Mouse (Mus musculus) mesoderm, embryonic 11.5 days (tissue): Measurements from ENCODE around the gene Trio.
A peak's percentile ranks its signal among the peaks of the same experiment; 100 is the strongest.

Source experiments
- DNase-seq: peaks from one replicate; pipeline ENCODE4 v3.0.0-alpha.2; 2012; ENCODE audit warnings: low read depth, low spot score

The Trio gene

DNA sequence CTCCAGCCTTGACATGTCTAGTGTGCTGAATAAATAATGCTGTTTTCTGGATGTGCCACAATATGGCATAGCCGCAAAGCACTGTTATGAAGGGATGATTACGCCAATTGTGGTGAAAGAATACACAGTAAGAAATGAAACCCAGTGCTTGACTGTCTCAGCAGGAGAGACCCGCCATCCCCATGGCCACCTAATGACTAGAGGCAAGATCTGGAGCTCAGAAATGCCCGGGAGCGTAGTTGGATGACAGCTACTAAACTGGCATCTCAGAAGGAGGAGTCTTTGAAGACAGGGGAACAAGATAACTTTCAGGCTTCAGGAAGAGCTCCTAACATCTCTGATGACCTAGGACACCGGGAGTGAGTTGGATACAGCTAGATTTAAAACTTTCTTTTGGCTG, 12.0 kb upstream of the Trio start:
- no peak for DNase-seq

DNA sequence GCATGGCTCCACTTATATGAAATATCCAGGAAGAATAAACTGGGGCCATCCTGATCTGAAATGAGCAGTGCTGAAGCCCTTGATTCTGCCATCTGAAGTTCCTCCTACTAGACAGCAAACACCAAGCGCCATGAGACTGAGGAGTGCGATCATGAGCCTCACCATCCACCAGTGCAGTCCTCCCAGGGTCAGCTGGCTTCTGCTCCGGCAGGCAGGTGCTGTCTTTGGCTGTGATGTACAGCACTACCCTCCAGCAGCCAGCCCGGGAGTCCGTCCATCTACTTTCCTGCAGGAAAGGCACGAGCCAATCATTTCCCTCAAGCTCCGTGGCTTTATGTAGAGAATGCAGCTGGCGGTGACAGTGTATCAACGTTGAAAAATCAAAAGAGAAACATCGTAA, 10.0 kb upstream of the Trio start:
- no peak for DNase-seq

DNA sequence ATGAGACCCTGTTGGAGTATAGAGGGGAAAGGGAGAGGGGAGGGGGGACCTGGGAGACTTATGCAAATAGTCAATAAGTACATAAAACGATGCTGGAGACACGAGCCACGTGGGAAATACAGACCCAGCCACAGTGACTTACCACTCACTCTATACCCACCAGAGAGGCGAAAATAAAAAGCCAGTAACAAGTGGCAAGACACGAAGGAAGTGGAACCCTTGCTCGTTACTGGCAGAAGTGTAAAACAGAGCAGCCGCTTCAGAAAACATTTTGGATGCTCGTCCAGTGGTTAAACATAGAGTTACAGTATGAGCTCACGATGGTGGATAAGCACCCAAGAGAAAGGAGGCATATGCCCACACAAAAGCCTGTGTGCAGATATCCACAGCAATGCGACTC, 9.0 kb upstream of the Trio start:
- DNase-seq: no peak

DNA sequence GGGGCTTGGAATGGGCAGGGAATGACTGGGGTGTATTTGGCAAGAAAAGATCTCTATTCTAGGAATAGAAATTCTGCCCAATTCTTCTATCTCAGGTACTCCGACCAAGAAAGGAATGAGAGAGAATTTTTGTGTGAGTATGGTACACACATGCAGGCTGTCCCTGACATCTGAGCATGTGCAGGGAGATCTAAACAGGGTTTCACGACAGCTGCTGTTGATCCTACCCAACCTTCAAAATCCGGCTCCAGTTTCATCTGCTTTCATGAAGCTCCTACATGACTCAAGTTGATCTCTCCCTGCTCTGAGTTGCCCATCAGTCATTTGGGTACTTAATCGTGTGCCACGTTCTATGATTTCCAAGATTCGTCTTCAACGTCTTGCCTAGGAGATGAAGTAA, 3.7 kb upstream of the Trio start:
- DNase-seq: no peak

DNA sequence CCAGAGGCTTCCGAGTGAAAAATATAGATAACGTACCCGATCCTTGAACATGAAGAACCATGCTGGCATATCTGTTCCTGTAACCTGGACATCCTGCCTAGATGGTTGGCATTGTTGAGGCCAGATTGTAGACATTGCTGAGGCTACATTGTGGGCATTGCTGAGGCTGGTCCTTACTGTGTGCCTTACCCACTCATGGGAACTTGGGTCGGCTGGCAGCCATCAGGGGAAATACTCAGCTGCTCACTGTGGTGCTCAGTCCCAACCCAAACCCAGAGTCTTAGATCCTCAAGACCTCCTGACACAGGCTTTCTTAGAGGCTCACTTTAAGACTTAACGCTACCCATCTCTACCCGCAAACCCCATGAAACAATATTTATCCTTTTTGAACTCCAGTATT, 2.9 kb upstream of the Trio start:
- no peak for DNase-seq

DNA sequence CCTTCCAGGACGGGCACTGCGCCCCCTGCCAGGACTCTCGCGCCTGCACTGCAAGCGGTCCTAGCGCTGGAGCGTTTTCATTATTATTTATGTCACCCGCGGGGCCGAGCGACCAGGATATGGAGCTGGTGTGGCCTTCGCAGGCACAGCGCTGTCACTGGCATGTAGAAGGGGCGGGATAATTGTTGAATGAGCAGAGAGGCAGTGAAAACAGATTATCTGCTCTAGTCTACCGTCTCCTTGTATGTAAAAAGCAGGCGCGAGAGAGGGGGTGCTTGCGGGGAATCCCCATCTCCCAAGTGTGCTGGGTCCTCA, 476 bp upstream of the Trio start:
- no peak for DNase-seq

DNA sequence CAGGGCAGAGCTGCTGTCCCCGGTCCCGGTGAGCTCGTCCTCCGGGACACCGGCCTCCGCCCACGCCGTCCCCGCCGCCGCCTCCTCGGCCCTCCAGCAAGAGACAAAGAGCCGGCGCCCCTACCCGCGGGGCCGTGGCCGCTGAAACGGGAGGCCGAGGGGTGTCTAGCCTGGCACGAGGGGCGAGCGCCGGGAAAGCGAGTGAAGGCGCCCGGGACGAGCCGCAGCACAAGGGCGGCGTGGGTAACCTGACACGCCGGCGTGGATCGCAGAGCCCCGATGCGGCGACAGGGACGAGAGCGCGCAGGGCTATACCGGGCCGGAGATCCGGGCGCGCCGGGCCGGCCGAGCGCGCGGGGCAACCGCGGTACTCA, 696 bp downstream of the Trio start:
- peak; percentile 52 for DNase-seq

DNA sequence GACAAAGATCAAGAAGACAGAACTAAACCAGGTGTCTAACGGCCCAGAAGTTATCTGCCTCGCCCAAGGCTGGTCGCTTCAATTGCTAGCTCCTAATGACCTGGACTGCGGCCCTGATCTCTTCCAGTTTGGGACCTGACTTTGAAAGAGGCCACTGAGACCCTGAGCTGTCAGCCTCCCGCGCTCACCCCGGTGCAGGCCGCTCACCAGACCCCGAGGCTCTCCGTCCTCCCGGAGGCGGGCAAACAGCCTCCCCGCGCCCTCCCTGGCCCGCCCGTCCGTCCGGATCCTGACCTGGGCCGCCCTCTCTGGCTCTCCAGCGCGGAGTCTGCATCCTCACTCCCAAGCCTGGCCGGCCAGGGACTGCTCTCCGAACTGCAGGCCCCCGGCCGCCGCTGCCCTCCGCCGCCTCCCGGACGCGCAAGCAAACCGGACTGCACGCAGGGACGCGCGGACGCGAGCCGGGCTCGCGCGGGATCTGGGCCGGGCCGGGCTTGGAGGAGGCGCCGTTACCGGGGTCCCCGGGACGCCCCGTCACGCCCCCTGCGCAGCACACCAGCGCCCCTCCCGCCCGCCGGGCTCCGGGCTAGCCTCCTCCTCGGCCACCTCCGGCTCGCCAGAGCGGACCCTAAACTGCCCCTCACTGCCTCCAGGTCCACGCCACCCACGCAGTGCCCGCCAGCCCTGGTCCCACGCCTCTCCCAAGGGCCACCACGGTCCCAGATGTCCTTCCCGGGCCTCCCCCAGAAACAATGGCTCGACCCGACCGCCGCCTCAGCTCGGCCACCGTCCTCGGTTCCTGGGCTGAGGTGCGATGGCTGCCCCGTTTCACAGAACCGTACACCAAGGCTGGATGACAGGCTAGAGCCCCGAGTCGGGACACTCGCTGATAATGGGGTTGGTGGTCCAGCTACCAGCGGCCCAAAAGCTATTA, 1.4 kb downstream of the Trio start:
- peak; percentile 73 for DNase-seq

DNA sequence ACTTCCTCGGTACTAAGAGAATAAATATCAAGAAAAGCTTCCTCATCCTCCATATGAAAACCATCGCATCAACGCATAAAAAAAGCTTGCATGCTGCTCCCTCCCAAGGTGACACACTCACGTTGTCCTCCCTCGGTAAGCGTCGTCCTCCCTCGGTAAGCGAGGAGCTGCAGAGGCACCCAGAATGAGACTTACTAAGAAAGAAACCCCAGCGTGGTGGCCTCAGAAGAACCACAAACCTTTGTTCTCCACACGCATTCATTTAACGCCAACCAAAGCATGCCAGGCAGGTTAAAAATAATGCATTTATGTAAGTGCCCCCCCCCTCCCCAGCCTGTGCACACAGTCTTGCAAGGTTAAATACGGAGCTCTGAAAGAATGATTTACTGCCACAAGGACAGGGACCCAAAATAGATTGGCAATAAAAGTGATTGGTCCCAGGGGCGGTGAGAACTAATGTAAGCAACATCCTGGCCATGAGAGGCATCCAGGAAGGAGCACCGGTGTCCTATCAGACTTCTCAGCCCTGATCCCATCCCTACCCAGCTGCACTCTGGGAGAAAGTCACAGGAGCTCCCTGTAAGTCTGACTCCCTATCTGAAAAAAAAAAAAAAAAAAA, 3.9 kb downstream of the Trio start:
- DNase-seq: peak; percentile 69

DNA sequence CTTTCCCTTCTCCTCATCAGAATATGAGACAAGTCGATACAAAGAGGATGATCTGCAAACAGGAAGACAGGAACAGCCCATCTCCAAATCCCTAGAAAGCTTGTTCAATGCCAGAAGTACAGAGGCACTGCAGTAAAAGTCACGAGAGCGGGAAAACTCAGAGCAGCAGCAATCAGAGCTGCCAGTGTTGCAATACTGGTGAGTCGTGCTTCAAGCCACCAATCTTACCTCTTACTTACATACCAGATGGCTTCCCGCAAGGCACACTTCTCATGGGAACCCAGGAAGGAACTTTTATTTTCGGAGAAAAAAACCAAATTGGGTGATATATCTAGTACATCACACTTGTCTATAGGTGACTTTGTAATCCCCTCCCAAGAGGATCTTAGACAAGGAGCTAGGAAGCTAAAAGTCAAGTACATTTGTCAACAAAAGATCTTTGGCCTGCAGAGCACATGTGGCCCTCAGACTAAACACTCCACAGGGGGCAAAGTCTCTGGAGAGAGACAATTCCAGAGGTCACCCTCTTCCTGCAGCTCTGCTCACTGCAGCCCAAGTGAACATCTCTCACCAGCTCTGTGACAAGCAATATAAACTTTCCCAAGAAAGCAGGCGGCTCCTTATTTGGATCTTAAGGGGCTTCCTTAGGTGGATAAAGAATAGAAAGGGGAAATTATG, 6.1 kb downstream of the Trio start:
- no peak for DNase-seq

DNA sequence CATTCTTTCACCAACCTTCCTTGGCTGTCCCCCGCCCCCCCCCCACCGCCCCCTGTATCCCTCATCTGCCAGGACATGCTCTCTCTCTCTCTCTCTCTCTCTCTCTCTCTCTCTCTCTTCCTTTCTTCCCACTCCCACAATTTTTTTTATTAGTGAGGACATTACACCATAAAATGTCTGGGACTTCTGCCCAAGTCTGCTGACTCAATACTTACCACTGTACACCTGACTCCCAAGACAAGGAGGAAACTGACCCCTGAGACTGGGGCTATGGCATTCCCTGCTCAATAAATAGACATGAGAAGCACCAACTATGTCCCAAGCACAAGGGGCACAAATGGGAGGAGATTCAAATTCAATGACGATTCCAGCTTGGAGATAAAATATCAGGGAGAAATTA, 18.1 kb downstream of the Trio start:
- no peak for DNase-seq

DNA sequence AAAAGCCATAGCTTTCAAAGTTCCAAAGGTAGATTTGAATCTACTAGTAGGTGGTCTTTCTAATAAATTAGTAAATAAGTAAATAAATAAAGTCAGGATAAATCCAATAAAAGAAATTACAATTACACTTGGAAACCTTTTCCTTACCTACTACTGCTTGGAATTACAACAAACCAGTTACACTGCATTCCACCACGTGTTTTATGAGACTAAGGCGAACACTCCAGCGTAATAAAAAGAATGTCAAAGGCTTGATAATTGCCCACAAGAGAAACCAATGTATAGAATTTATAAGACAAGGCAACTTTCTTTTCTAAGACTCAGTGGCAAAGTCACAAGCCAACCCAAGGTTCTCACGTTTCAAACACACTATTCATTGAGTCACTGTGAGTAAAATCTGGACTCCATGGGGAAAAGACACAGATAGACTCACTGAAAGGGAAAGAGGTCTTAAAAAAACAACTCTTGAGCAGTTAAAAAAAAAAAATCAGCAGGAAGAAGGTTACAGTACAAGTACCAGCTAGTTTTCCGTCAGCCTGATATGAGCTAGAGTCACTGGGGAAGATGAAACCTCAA, 21.4 kb downstream of the Trio start:
- no peak for DNase-seq

DNA sequence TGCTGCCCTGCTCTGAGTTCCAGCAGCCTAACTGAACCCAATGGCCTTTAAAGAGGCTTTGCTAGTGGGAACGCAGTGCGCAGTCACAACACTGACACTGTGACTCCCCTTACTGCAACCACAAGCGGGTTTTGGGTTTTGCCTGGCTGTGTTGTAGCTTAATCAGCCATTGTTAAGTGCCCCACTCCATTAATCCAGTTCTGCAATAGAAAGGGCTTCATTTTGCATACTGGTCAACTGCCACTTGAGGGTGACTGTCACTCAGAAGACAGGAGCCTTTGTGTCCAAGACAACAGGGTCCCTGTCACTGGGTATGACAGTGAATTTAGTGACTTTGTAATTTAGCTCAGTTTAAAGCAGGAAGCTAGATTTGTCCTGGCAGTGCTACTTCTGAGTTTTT, 23.1 kb downstream of the Trio start:
- DNase-seq: no peak

DNA sequence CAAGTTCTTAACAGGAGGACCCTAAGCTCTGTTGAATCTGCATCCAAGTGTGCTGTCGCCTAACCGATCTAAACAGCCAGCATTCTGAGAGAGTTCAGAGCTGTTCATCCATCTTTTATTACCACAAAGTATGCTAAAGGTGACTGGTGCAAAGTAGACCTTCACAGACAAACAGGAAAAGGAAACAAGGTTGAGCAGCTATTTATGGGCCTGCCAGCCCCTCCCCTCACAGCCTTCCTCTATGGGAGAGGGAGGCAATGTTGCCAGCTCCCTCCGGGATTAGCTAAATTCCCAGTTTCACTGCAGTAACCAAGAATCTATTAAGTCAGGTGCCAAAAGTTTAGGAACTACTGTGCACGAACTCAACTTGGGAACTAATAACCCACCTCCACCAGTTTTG, 24.3 kb downstream of the Trio start:
- DNase-seq: no peak

DNA sequence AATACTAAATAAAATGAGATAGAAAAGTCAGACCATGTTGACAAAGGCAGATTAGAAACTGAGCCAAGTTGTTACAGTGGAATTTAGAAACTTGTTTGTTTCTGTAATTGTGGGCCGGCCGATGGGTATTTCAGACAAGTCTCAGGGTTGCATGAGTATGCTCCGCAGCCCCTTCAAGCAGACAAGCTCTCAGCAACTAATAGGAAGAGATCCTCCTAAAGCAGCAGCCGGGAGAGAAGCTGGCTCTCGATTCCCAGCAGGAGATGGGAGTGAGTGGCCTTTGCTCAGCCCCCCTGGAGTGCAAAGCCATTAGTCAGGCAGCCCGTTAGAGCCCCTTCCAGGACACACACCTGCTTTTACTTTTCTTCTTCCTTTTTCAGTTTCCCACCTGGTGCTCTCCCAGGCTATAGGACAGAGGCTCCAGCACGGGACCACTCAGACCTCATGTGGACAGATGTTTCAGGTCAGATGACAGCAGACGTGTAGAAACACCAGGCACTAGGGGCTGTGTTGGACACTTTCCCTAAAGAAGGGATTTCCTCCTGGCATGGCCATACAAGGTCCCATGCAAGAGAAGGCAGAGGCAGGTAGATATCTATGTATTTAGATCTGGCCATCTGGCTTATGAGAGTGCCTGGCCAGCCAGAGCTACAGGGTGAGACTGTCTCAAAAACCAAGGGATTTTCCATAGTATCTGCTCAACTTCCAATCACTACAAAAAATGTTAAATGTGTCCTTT, 26.9 kb downstream of the Trio start:
- DNase-seq: peak; percentile 61

DNA sequence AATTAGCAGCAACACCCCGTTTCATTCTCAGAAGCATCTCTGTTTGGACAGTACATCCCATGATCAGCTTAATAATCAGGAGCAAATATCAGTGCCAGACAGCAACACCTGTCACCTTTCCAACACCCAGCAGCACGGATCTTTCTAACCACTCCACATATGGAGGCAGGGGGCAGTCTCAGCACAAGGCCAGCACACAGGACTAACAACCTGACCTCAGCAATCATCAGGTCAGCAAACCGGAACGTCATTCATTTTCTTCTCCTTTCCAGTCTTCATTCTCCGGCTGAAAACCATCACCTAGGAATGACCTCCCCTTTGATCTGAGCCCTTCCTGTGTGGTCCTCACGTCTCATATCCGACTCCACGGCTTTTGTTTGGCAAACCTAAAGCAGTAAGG, 27.7 kb downstream of the Trio start:
- peak; percentile 61 for DNase-seq

DNA sequence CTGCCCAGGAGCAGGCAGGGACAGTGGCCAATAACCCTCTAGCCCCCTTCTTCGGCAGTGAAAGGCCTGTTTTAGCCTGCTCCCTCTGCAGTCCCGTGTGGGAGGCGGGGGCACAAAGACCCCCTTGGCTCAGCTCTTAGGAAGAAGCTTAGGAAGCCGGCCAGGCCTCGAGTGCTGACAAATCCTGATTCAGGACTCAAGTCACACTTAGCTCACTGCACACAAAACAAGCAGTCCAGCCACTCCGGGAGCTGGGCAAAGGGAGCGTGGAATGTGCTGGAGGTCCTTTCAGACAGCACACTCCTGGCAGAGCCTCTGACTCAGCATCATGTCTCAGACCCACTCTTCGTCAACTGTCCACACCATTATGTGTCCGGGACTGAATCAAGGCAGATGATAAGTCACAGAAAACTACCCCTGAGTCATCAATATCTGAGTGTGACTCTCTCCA, 28.2 kb downstream of the Trio start:
- no peak for DNase-seq

DNA sequence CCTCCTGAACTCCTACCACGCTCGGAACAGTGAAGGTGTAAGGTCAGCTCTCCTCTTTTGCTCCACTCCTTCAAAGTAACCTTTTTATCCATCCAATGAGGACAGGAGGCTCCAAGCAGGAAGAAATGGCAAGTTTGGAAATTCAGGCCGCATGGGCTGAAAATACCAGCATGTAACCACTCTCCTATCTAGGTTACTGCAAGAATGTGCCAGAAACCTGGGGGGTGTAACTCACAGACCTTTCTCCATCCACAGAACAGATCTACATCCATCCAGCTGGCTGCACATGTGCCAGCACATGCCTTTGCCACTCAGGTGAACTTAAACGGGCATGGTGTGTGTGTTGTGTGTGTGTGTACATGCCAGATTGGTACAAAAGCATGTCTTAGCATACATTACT, 28.9 kb downstream of the Trio start:
- DNase-seq: no peak

DNA sequence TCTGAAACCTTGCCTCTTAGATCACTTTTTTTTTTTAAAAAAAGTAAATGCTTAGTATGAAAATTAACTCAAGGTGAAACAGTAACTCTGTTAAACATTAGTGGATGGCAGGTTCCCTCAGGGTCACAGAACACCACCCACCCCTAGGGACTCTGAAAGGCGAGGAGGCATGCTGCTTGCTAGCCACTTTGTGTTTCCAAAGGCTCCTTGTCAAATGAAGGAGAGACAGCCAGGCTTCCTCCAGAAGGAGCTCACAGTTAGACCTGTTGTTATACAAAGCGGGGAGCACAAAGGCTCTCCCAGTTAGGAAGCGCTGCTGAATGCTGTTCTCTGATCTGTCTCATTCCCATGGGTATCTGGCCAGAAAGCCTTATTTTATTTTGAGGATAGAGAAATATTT, 30.2 kb downstream of the Trio start:
- DNase-seq: no peak

DNA sequence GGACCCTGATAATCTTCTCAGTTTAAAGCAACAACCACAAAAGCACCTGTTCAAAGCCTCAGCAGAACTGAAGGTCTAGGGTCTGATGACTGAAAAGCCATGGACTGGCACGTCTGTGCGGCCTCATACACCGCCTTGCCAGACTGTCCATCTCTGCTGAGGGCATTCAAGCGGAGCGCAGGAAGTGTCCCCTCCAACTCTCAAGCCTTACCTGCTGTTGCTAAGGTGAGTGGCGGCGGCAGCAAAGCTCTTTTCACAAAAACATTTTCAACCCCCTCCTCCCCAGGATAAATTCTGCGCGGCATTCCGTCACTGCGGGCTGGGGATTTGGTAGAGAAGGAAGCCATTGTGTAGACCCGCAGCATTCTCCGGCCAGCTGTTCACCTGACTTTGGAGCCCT, 30.8 kb downstream of the Trio start:
- DNase-seq: no peak

DNA sequence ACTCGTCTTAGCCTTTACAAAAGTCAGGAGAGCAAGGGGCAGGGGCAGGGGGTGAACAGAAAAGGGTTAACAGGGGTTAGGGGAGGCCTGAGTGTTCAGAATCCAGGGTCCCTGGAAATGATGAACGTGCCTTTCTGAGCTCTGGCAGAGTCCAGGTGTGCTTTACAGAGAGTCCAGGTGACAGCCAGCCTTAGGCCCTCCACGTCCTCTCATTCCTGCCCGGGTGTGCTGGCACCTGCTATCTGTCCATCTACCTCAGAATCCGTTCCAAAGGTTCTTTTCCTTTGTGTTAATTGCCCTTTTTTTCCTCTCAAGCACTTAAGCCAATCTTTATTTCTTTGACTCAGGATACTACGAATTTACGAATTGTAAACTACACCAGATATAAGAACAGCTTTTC, 32.1 kb downstream of the Trio start:
- DNase-seq: no peak

DNA sequence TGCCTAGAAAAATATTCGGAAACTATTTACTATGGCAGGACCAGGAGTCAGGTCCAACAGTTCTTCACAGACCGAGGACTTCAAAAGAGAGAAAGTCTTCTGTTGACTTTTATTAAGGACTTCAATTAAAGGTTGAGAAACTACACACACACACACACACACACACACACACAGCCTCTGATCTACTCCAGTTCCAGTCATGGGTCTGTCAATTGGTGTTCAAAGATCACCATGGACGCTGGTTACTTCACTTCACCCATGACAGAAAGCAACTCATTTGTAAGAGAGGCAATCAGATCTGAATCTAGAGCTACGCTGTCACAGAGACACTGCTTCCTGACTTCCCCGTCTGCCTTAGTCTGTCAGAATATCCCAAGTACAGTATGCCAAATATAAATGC, 33.1 kb downstream of the Trio start:
- no peak for DNase-seq
